Mouse (Mus musculus) heart, postnatal 0 days (tissue): ENCODE data around the gene Hpgd. TPM values are rescaled to one million over a fixed set of nuclear protein-coding genes. Genes with fewer than 3 reads are reported as not detected.
A peak's percentile ranks its signal among the peaks of the same experiment; 100 is the strongest.

Source experiments
- ATAC-seq: fragments of 200-750 bp; cut with Nextera tagmentation; 2 replicates; pipeline ENCODE4 v1.8.0; 2017; ENCODE audit warnings: low read depth, moderate number of reproducible peaks, moderate library complexity; ENCODE audit not compliant: insufficient read depth
- DNase-seq: peaks from one replicate; pipeline ENCODE4 v3.0.0-alpha.2; 2016; ENCODE audit warnings: low spot score
- H3K27ac ChIP-seq: fragments of 300-500 bp; sonication (generic); 2 replicates; pipeline ENCODE4 v1.5.1; 2014; ENCODE audit warnings: low read depth, mild to moderate bottlenecking
- H3K27me3 ChIP-seq: fragments of 300-500 bp; sonication (generic); 2 replicates; pipeline ENCODE4 v1.6.1; 2014; ENCODE audit warnings: low read length, mixed read lengths; ENCODE audit not compliant: control insufficient read depth, insufficient read depth
- H3K36me3 ChIP-seq: fragments of 300-500 bp; sonication (generic); replicated peaks from 2 replicates; pipeline ENCODE4 v1.6.1; 2014; ENCODE audit warnings: low read length, mixed read lengths; ENCODE audit not compliant: control insufficient read depth, insufficient read depth
- H3K4me1 ChIP-seq: fragments of 300-500 bp; sonication (generic); 2 replicates; pipeline ENCODE4 v1.6.1; 2014; ENCODE audit warnings: antibody characterized with exemption; ENCODE audit not compliant: control insufficient read depth, insufficient read depth
- H3K4me2 ChIP-seq: fragments of 300-500 bp; sonication (generic); 2 replicates; pipeline ENCODE4 v1.6.1; 2014; ENCODE audit warnings: low read depth, mild to moderate bottlenecking, low read length, moderate library complexity
- H3K4me3 ChIP-seq: fragments of 300-500 bp; sonication (generic); 2 replicates; pipeline ENCODE4 v1.5.1; 2014; ENCODE audit warnings: low read depth, low read length
- H3K9ac ChIP-seq: fragments of 300-500 bp; sonication (generic); replicated peaks from 2 replicates; pipeline ENCODE4 v1.6.1; 2014; ENCODE audit warnings: low read depth, low read length, mixed read lengths
- H3K9me3 ChIP-seq: fragments of 300-500 bp; sonication (generic); replicated peaks from 2 replicates; pipeline ENCODE4 v1.6.1; 2016; ENCODE audit warnings: low read length; ENCODE audit not compliant: control insufficient read depth
- CTCF ChIP-seq: IDR thresholded peaks from 2 replicates; pipeline ENCODE4 v1.5.1; 2016; ENCODE audit warnings: antibody characterized with exemption, control low read depth, low read depth
- EP300 ChIP-seq: IDR thresholded peaks from 2 replicates; pipeline ENCODE4 v1.6.1; 2016; ENCODE audit warnings: antibody characterized with exemption, low read depth
- WGBS: fragments of 180-500 bp; shearing (Covaris S2); extraction: QIAGEN DNeasy Blood & Tissue Kit; methylation state at CpG from one replicate; pipeline ENCODE4 v1.1.7; 2014; 5-methylcytosine and 5-hydroxymethylcytosine counted together
- polyA plus RNA-seq: library from polyadenylated mRNA; unstranded; fragments of >200 nt; fragmentation: Nextera tagmentation; extraction: Ambion mirVana; gene quantifications from 2 replicates; pipeline ENCODE4 v1.2.1, GENCODE M21; 2015
- total RNA-seq: library from RNA; depleted of rRNA; stranded (reverse); fragments of >200 nt; gene quantifications from 2 replicates; pipeline ENCODE4 v1.2.3, GENCODE M21; 2014; ENCODE audit warnings: low replicate concordance

Gene Hpgd
- total and polyA plus RNA-seq, 2 experiments from 2014 or later = 2.9 to 11.5 TPM

GRCm38 (mm10) chr8:56272934-56273333 lies 21.5 kb upstream of the Hpgd start:
- DNase-seq (peak; percentile 36), ATAC-seq (peak; percentile 63)
- no peaks in the 10 kb centered on the region for H3K9me3 ChIP-seq
- H3K9ac ChIP-seq = no peak overlapping the region
- TF ChIP-seq EP300 (no peak), CTCF (no peak)
- peak overlapping the region; percentile 47; the same call in 1 of the 2 replicates for H3K27ac ChIP-seq
- H3K4me2 ChIP-seq = no peak overlapping the region
- no peak overlapping the region for H3K4me3 ChIP-seq
- H3K36me3 ChIP-seq = no peaks in the 10 kb centered on the region
- WGBS = 18% methylated on average over 1 of the region's 1 CpGs
- H3K27me3 ChIP-seq = no peaks in the 10 kb centered on the region
- H3K4me1 ChIP-seq = 0 out of 2 replicates have a peak, but pooled peaks cover 8% of the 10 kb centered on the region

- TF ChIP-seq CTCF = no peak
- no peak for TF ChIP-seq EP300
- H3K9me3 ChIP-seq = no peaks in the 10 kb centered on the region
- 0 out of 2 replicates have a peak, but pooled peaks cover 8% of the 10 kb centered on the region for H3K4me1 ChIP-seq
- no peaks in the 10 kb centered on the region for H3K36me3 ChIP-seq
- no peak overlapping the region for H3K27ac ChIP-seq
- H3K4me3 ChIP-seq = no peak overlapping the region
- ATAC-seq = no peak
- no peak overlapping the region for H3K9ac ChIP-seq
- DNase-seq = no peak
- H3K27me3 ChIP-seq = no peaks in the 10 kb centered on the region
- H3K4me2 ChIP-seq = no peak overlapping the region
These were observed 19.1 kb upstream of the Hpgd start for GRCm38 (mm10) chr8:56275316-56275715.

GRCm38 (mm10) chr8:56277810-56278528 lies 16.4 kb upstream of the Hpgd start:
- no peak overlapping the region for H3K4me2 ChIP-seq
- no peaks in the 10 kb centered on the region for H3K27me3 ChIP-seq
- H3K9me3 ChIP-seq = no peaks in the 10 kb centered on the region
- no peak overlapping the region for H3K9ac ChIP-seq
- no peak for TF ChIP-seq EP300
- no peak for TF ChIP-seq CTCF
- 0 out of 2 replicates have a peak, but pooled peaks cover 8% of the 10 kb centered on the region for H3K4me1 ChIP-seq
- no peaks in the 10 kb centered on the region for H3K36me3 ChIP-seq
- H3K4me3 ChIP-seq = no peak overlapping the region
- WGBS = 77% methylated on average over 7 of the region's 9 CpGs
- H3K27ac ChIP-seq = no peak overlapping the region
- ATAC-seq (no peak), DNase-seq (no peak)

GRCm38 (mm10) chr8:56278545-56279063 lies 15.8 kb upstream of the Hpgd start:
- no peak for TF ChIP-seq EP300
- TF ChIP-seq CTCF = no peak
- no peaks in the 10 kb centered on the region for H3K27me3 ChIP-seq
- H3K4me3 ChIP-seq = no peak overlapping the region
- H3K4me2 ChIP-seq = no peak overlapping the region
- no peaks in the 10 kb centered on the region for H3K9me3 ChIP-seq
- no peak overlapping the region for H3K27ac ChIP-seq
- no peak for DNase-seq
- H3K9ac ChIP-seq = no peak overlapping the region
- H3K4me1 ChIP-seq = 0 out of 2 replicates have a peak, but pooled peaks cover 2% of the 10 kb centered on the region
- 45% methylated on average over 2 of the region's 2 CpGs for WGBS
- no peak for ATAC-seq
- H3K36me3 ChIP-seq = no peaks in the 10 kb centered on the region

- H3K4me3 ChIP-seq = no peak overlapping the region
- no peaks in the 10 kb centered on the region for H3K27me3 ChIP-seq
- 61% methylated on average over 1 of the region's 1 CpGs for WGBS
- no peaks in the 10 kb centered on the region for H3K4me1 ChIP-seq
- TF ChIP-seq CTCF = no peak
- no peak for TF ChIP-seq EP300
- DNase-seq (no peak), ATAC-seq (no peak)
- no peaks in the 10 kb centered on the region for H3K36me3 ChIP-seq
- no peaks in the 10 kb centered on the region for H3K9me3 ChIP-seq
- no peak overlapping the region for H3K9ac ChIP-seq
- H3K27ac ChIP-seq = no peak overlapping the region
- H3K4me2 ChIP-seq = no peak overlapping the region
These were observed 10.4 kb upstream of the Hpgd start for GRCm38 (mm10) chr8:56283936-56284335.

GRCm38 (mm10) chr8:56284957-56285356 lies 9.4 kb upstream of the Hpgd start:
- ATAC-seq = no peak
- Histone ChIP-seq H3K4me1 (no peaks in the 10 kb centered on the region), H3K9ac (no peak overlapping the region), H3K9me3 (no peaks in the 10 kb centered on the region), H3K27me3 (no peaks in the 10 kb centered on the region), H3K36me3 (no peaks in the 10 kb centered on the region), H3K27ac (no peak overlapping the region), H3K4me3 (no peak overlapping the region), H3K4me2 (no peak overlapping the region)
- no peak for DNase-seq
- WGBS = 38% methylated on average over 3 of the region's 3 CpGs
- TF ChIP-seq CTCF = no peak
- no peak for TF ChIP-seq EP300
